Mouse (Mus musculus) thymus, postnatal 25 days (tissue): Measurements from ENCODE around the gene Aim2.

Experiments
- DNase-seq: peaks from one replicate; pipeline ENCODE4 v3.0.0; 2022

Aim2 gene

DNA sequence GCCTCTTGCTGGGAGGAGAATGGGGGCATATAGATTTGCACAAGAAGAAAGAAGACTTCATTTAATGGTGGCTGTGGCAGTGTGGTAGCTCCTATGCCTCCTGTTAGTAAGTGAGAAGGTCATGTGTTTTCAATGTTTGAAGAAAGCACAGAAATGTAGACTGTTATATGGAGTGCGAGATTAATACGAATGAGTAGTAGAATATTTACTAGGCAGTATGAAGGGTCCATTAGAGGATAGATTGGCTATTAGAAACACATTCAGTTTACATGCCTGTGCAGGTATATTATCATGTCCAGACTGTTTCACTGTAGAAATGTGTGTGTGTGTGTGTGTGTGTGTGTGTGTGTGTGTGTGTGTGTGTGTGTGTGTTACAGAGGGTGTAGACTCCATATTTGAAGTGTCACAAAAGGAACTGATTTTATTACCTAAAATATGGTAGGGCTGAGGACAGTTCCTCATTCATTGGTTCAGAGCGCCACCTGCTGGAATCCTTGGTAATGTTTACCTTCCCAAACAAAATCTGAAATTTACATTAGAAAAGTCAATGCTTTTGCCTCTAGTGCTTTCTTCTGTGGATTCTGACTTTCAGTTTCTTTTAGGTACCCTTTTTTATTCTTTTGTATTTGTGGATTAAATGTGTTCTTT is 47.8 kb downstream of the Aim2 start:
- DNase-seq: peak; percentile 53

DNA sequence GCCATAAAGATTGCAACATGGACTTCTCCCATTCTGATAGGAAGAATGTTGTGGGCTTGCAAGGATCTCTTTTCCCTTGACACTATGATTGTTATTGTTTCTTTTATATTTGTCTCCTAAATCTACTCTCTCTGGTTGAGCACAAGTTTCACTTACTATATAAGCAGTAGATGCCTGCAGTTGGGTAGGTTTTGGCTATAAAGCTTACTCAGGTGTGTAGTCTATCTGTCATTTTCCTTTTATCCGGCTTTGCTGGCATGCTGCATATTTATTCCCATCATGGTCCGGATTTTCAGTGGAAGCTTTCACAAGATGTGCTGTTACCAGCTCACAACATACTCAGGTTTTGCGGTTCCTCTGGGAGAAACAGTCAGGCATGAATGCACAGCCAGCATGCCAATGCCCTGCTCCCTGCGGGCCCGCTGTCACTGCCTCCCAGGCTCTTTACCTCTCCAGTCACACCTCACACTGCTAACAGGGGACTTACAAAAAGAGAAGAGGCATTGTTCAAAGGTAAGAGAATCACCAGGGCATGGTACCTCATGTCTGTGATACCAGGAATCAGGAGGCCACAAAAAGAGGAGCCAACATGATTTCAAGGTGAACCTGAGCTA is 54.1 kb downstream of the Aim2 start:
- DNase-seq: no peak

DNA sequence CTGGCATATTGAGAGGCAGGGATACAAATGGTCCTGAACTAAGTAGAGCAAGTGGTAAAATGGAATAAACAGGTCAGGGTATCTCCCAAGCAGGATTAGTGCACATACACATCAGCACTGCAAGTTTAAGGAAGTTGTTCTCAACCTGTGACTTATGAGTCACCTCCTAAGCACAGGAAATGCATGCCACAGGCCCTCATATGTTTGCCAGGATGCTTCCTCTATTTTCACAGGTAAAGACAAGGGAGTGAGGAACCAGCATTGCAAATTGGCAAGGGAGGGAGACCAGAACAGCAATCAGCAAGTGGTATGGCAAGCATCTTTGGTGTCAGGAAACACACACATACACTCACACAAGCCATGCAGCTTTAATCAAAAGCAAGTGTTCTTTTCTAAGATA is 58.4 kb downstream of the Aim2 start:
- DNase-seq: no peak

DNA sequence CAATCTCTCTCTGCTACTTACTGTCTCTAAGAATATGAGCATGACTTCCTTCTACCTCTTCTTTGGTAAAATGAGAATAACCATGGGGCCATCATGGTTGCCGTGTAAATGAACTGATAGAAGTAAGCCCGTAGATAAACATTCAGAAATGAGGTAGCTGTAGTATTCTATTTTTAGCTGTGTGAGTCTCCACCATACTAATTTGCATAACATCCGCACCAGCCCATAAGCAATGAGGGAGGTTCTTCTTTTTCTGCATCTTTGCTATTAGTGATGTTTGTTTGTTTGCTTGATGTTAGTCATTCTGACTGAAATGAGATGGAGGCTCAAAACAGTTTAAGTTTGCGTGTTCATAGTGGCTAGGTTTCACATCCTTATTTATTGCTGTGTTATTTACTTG is 61.2 kb downstream of the Aim2 start:
- DNase-seq: no peak

- DNase-seq: no peak
Observed at GRCm38 (mm10) chr1:173414631-173415030, 64.0 kb downstream of the Aim2 start.

GRCm38 (mm10) chr1:173418516-173418915 is 67.8 kb downstream of the Aim2 start:
- no peak for DNase-seq

DNA sequence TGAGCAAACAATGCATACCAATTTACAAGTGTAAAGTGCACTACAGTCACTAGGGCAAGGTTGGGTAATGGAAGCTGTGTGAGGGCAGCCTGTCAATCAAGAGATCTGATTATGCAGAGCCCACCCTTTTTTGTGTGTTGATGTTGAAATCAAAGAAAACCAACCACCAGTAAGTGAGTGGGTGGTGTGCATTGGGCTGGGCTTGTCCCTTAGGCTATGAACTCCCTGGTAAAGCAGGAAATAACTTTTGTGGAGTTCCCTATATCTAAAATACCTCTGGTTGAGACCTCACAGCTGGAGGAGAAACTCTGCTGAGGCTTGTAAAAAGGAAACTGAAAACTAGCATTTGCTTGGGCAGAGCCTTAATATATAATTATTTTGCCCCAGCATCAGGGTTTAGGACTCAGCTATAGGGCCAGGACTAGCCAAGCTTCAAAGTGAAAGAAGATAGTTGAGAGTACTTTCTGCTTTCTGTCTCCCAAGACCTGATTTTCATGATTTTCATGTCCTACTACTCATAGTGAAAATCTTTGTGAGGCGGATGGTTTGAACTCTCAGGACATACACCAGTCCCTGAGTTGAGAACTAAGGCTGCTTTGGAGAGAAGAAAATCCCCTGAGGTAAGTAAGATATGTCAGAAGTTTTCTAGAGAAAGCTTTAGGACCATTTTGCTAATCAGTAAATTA is 68.4 kb downstream of the Aim2 start:
- no peak for DNase-seq

- DNase-seq: peak; percentile 26
Observed at GRCm38 (mm10) chr1:173420374-173420773, 69.7 kb downstream of the Aim2 start.

DNA sequence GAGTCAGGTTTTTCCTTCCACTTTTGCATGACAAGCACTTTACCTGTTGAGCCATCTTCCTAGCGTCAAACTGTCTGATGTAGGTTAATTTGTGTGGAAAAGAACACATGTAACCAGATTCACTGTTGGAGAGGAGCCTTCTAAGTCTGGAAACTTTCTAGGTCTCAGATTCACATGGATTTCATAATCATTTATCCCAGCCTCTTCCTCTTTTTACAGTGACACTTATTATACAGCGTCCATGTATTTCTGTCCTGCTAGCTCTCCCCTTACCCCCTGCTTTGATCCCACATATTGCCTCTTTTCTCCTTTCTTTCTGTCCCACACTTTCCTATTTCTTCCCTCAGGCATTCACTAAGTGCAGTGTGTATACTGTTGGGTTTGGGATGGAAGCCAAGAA is 75.7 kb downstream of the Aim2 start:
- no peak for DNase-seq

- DNase-seq: no peak
Observed at GRCm38 (mm10) chr1:173427385-173427784, 76.7 kb downstream of the Aim2 start.

DNA sequence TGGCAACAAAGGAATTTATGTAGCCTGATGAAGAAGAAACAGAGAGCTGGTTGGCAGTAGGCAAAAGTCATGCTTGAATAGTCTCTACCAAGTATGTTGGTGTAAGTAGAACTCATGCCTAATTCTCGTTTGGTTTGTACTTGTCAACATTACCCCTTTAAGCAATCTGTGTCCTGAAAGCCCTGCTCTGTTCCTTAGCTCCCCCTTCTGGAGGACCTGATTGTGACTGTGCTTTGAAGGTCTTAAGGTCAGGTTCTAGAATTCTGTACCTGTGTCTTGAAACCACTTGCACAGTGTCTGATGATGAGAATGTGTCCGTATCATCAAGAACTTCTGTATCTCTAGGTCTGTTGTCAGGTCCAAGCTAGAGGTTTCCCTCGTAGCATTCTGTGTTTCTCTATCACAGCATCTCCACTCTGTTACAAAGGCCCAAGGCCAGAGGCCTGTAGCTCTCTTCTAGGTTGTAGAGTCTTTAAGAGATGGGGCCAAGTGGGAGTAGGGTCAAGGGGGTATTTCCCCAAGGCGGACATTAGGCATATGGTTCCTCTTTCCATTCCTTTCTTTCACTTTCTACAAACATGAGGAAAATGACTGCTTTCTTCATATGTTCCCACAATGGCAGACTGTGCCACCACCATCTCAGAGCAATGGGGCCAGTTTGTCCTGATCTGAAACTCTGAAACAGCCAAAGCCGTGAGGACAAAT is 79.5 kb downstream of the Aim2 start:
- DNase-seq: peak; percentile 12

- DNase-seq: no peak
Observed at GRCm38 (mm10) chr1:173432411-173432810, 81.7 kb downstream of the Aim2 start.

GRCm38 (mm10) chr1:173437161-173437953 is 86.7 kb downstream of the Aim2 start:
- DNase-seq: no peak

GRCm38 (mm10) chr1:173440681-173441080 is 90.0 kb downstream of the Aim2 start:
- peak; percentile 35 for DNase-seq

GRCm38 (mm10) chr1:173441210-173441609 is 90.5 kb downstream of the Aim2 start:
- peak; percentile 70 for DNase-seq

DNA sequence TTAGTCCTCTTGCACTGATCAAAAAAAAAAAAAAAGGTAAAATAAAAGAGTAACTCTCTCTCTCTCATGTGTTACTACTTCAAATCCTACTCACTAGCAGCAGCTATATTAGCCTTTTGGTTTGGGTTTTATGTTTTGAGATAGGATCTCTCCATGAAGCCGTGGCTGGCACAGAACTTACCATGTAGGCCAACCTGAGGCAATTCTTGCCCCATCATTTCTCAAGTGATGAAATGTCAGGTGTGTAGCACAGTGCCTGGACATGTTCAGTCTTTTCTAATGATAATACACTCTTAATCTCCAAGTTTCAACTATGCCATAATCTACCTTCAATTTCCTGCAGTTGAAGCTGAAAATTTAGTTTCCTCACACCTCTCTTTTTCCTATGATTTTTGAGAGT is 92.4 kb downstream of the Aim2 start:
- no peak for DNase-seq

- DNase-seq: no peak
Observed at GRCm38 (mm10) chr1:173447067-173447466, 96.4 kb downstream of the Aim2 start.

GRCm38 (mm10) chr1:173450621-173451020 is 99.9 kb downstream of the Aim2 start:
- no peak for DNase-seq

DNA sequence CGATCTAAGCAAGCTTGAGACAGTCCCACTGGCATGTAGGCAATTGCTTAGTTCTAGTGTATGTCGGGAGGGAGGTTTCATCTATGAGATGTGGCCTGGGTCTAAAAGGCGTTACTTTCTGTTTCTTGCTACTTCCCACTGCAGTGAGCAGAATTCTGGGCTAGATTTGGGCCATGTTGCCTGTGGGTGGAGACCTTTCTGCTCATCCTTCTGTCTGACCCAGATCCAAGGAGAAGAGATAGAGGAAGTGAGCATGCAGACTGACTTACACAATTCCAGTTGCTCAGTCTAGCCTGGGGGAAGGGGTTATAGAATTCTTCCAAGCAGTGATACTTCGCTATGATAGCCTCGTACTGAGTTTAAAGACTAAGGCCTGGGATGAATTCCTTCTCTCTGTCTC is 101.0 kb downstream of the Aim2 start:
- DNase-seq: no peak

- DNase-seq: peak; percentile 35
Observed at GRCm38 (mm10) chr1:173456139-173456754, 105.6 kb downstream of the Aim2 start.

- DNase-seq: no peak
Observed at GRCm38 (mm10) chr1:173456761-173457160, 106.1 kb downstream of the Aim2 start.
